In genomic region chr7:99088576-99089346, GRCm38 (mm10) we compare ENCODE assay signal across 23 mouse cellular contexts.
"Had no signal": no experiment of that assay in that cellular context is flagged by ENCODE, and none has a peak within 500 bp of the region (broad histone marks: within the 10 kb centered on the region; RNA-seq: fewer than 3 reads in every experiment).

No protein-coding gene starts in this region.

- H3K4me1 ChIP-seq: limb, embryonic 12.5 days; limb, embryonic 15.5 days; midbrain, embryonic 15.5 days had no signal

- H3K9ac ChIP-seq: limb, embryonic 12.5 days; limb, embryonic 15.5 days; liver, embryonic 15.5 days; lung, embryonic 15.5 days; midbrain, embryonic 15.5 days had no signal

- H3K4me2 ChIP-seq: limb, embryonic 12.5 days; limb, embryonic 15.5 days; liver, embryonic 11.5 days; liver, embryonic 15.5 days; lung, embryonic 15.5 days; midbrain, embryonic 15.5 days had no signal

- H3K4me3 ChIP-seq: limb, embryonic 12.5 days; limb, embryonic 15.5 days; liver, embryonic 15.5 days; lung, embryonic 15.5 days; megakaryocyte, embryonic 14.5 days; midbrain, embryonic 10.5 days; midbrain, embryonic 15.5 days; myocyte had no signal

- H3K27me3 ChIP-seq: limb, embryonic 12.5 days; limb, embryonic 15.5 days; liver, embryonic 15.5 days; lung, embryonic 15.5 days; megakaryocyte, embryonic 14.5 days; midbrain, embryonic 15.5 days had no signal

- ATAC-seq: midbrain, embryonic 15.5 days had no signal

- H3K36me3 ChIP-seq: limb, embryonic 12.5 days; midbrain, embryonic 10.5 days; midbrain, embryonic 15.5 days had no signal

- DNase-seq: kidney, adult 11 months; kidney, adult 8-10 months; kidney, postnatal 14 days; kidney, postnatal 4 days; left cerebral cortex, postnatal 4 days; lung, adult 18-20 months; lung, postnatal 10 days; lung, postnatal 36 days; right cerebral cortex, adult 18-20 months; right cerebral cortex, postnatal 14 days; right cerebral cortex, postnatal 4 days; thymus, adult 2 months; thymus, postnatal 14 days; thymus, postnatal 4 days had no signal

- H3K9me3 ChIP-seq: limb, embryonic 12.5 days; limb, embryonic 15.5 days; liver, embryonic 15.5 days; lung, embryonic 15.5 days; megakaryocyte, embryonic 14.5 days; midbrain, embryonic 10.5 days; midbrain, embryonic 15.5 days had no signal

- H3K27ac ChIP-seq: limb, embryonic 12.5 days; limb, embryonic 15.5 days; liver, embryonic 15.5 days; lung, embryonic 15.5 days; midbrain, embryonic 10.5 days; midbrain, embryonic 15.5 days had no signal
